Mouse (Mus musculus): ENCODE results near the gene Gamt.

DNA sequence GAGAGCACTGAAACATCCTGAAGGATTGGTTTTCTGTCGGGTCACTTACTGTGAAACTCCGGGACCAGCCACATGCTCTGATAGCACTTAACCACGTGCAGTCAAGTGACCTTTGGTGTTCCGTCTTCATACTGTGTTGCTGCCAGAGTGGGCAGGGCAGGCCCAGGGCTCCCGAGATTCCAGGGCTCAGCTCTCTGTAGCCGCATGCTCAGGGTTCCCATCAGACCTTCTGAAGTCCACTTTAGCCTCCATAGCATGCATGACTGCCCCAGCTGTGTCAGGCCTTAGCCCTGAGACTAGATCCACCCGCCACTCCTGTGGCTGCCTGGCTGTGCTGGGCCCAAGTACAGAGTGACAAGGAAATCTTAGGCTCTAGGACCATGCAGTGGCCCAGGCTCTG lies 20.5 kb upstream of the Gamt start:
- TF ChIP-seq CTCF (conservative IDR thresholded peaks at IDR 0.05; ENCODE audit: low read length) (no peak), POU5F1 (IDR thresholded peaks at IDR 0.05; ENCODE audit: borderline replicate concordance, low read length) (no peak)

Data from E14TG2a.4 (cell line).